ENCODE assay signal across 12 mouse cellular contexts in genomic region chr17:10012161-10012560, GRCm38 (mm10).
"Had no signal": no experiment of that assay in that cellular context is flagged by ENCODE, and none has a peak within 500 bp of the region (broad histone marks: within the 10 kb centered on the region; RNA-seq: fewer than 3 reads in every experiment).

No protein-coding gene starts in this region.

- H3K9ac ChIP-seq: kidney, embryonic 15.5 days; liver, embryonic 15.5 days; lung, embryonic 14.5 days; midbrain, embryonic 12.5 days had no signal

- H3K4me3 ChIP-seq: kidney, embryonic 15.5 days; limb, embryonic 10.5 days; liver, embryonic 15.5 days; midbrain, embryonic 12.5 days had no signal

- H3K27ac ChIP-seq: kidney, embryonic 15.5 days; limb, embryonic 10.5 days; liver, embryonic 15.5 days; midbrain, embryonic 12.5 days; stomach, postnatal 0 days had no signal

- H3K36me3 ChIP-seq: kidney, embryonic 15.5 days; limb, embryonic 10.5 days; liver, embryonic 15.5 days; midbrain, embryonic 12.5 days had no signal

- H3K4me1 ChIP-seq: limb, embryonic 10.5 days; liver, embryonic 15.5 days; midbrain, embryonic 12.5 days had no signal

- H3K27me3 ChIP-seq: kidney, embryonic 15.5 days; liver, embryonic 15.5 days; midbrain, embryonic 12.5 days had no signal

- H3K4me2 ChIP-seq: kidney, embryonic 15.5 days; liver, embryonic 11.5 days; liver, embryonic 15.5 days; lung, embryonic 14.5 days; midbrain, embryonic 12.5 days had no signal

- H3K9me3 ChIP-seq: kidney, embryonic 15.5 days; limb, embryonic 10.5 days; liver, embryonic 15.5 days; midbrain, embryonic 12.5 days had no signal

- DNase-seq: kidney, adult 2 months; kidney, postnatal 14 days; lung, embryonic 14.5 days; lung, postnatal 10 days; lung, postnatal 4 days; thymus, postnatal 14 days had no signal
